Mouse (Mus musculus) G1E (cell line): ENCODE results near the gene Tnfrsf23.

ENCODE experiments used
- CTCF ChIP-seq: IDR thresholded peaks from 2 replicates; pipeline ENCODE4 v1.5.1; 2012; ENCODE audit warnings: low read depth, low read length, inconsistent platforms, mixed read lengths
- GATA1 ChIP-seq: IDR thresholded peaks from 2 replicates; pipeline ENCODE4 v1.6.1; 2012; ENCODE audit warnings: borderline replicate concordance, low read length, inconsistent platforms, mixed read lengths
- GATA2 ChIP-seq: IDR thresholded peaks from 2 replicates; pipeline ENCODE4 v1.6.1; 2012; ENCODE audit warnings: low read depth, low read length, inconsistent platforms, borderline replicate concordance
- POLR2AphosphoS5 ChIP-seq: IDR thresholded peaks from 2 replicates; pipeline ENCODE4 v1.6.1; 2012; ENCODE audit warnings: low read depth, low read length, inconsistent platforms; ENCODE audit not compliant: insufficient replicate concordance
- TAL1 ChIP-seq: conservative IDR thresholded peaks from 2 replicates; pipeline ENCODE4 v1.6.1; 2012; ENCODE audit warnings: low read depth, low read length, inconsistent platforms, mixed read lengths

- TF ChIP-seq TAL1, result no peak
- TF ChIP-seq CTCF, result no peak
- no peak for TF ChIP-seq GATA2
- no peak for TF ChIP-seq GATA1
- no peak for TF ChIP-seq POLR2AphosphoS5
Observed at GRCm38 (mm10) chr7:143681566-143681965, 4.1 kb downstream of the Tnfrsf23 start.
